Mouse (Mus musculus) forebrain, embryonic 16.5 days (tissue): ENCODE data around the gene Nek6. TPM values are rescaled to one million over a fixed set of nuclear protein-coding genes. Genes with fewer than 3 reads are reported as not detected.

Experiments
- ATAC-seq: fragments of 200-750 bp; cut with Nextera tagmentation; 2 replicates; pipeline ENCODE4 v1.8.0; 2017; ENCODE audit warnings: mild to moderate bottlenecking, moderate library complexity
- H3K27ac ChIP-seq: fragments of 300-500 bp; sonication (generic); 2 replicates; pipeline ENCODE4 v1.5.1; 2014; ENCODE audit warnings: low read length, control low read depth
- H3K27me3 ChIP-seq: fragments of 300-500 bp; sonication (generic); replicated peaks from 2 replicates; pipeline ENCODE4 v1.6.1; 2014; ENCODE audit warnings: low read length; ENCODE audit not compliant: control insufficient read depth, insufficient read depth
- H3K36me3 ChIP-seq: fragments of 300-500 bp; sonication (generic); 2 replicates; pipeline ENCODE4 v1.6.1; 2014; ENCODE audit not compliant: control insufficient read depth, insufficient read depth
- H3K4me1 ChIP-seq: fragments of 300-500 bp; sonication (generic); replicated peaks from 2 replicates; pipeline ENCODE4 v1.6.1; 2014; ENCODE audit warnings: low read length; ENCODE audit not compliant: control insufficient read depth, insufficient read depth
- H3K4me2 ChIP-seq: fragments of 300-500 bp; sonication (generic); 2 replicates; pipeline ENCODE4 v1.6.1; 2014; ENCODE audit warnings: mild to moderate bottlenecking, low read length, control low read depth
- H3K4me3 ChIP-seq: fragments of 300-500 bp; sonication (generic); replicated peaks from 2 replicates; pipeline ENCODE4 v1.5.1; 2014; ENCODE audit warnings: mild to moderate bottlenecking, low read length, control low read depth
- H3K9ac ChIP-seq: fragments of 300-500 bp; sonication (generic); replicated peaks from 2 replicates; pipeline ENCODE4 v1.6.1; 2014; ENCODE audit warnings: low read depth, low read length, control low read depth
- H3K9me3 ChIP-seq: fragments of 300-500 bp; sonication (generic); 2 replicates; pipeline ENCODE4 v1.6.1; 2016; ENCODE audit warnings: low read length; ENCODE audit not compliant: control insufficient read depth
- WGBS: fragments of 180-500 bp; shearing (Covaris S2); extraction: QIAGEN DNeasy Blood & Tissue Kit; methylation state at CpG from one replicate; pipeline ENCODE4 v1.1.7; 2014; 5-methylcytosine and 5-hydroxymethylcytosine counted together
- polyA plus RNA-seq: library from polyadenylated mRNA; unstranded; fragments of >200 nt; fragmentation: Nextera tagmentation; extraction: Ambion mirVana; gene quantifications from 2 replicates; pipeline ENCODE4 v1.2.1, GENCODE M21; 2015

The Nek6 gene
- polyA plus RNA-seq, 1 experiment from 2014 or later, result 87.6 TPM

- Histone ChIP-seq H3K4me2 (no peak overlapping the region), H3K4me1 (no peaks in the 10 kb centered on the region), H3K4me3 (no peak overlapping the region), H3K9me3 (no peaks in the 10 kb centered on the region), H3K27me3 (no peaks in the 10 kb centered on the region), H3K27ac (no peak overlapping the region), H3K9ac (no peak overlapping the region), H3K36me3 (no peaks in the 10 kb centered on the region)
- 79% methylated on average over 6 of the region's 6 CpGs for WGBS
- ATAC-seq, result peak; percentile 63
These were observed 30.2 kb upstream of the Nek6 start for GRCm38 (mm10) chr2:38481166-38481778.

DNA sequence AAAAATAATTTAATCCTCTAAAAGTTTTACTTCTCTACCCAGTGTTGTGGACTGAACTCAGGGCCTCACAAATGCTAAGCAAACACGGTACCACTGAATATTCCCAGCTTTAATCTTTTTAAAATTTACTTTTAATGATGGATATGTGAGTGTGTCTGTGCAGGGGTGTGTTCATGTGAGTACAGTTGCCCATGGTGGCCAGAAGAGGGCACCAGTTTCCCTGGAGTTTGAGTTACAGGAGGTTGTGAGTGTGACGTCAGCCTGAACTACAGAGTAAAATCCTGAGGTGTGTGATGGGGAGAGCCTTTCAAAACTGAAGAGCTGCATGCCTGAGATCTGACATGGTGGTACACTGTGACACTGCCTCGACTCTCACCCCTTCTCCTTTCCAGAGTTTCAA, 29.3 kb upstream of the Nek6 start:
- Histone ChIP-seq H3K27ac (no peak overlapping the region), H3K9ac (no peak overlapping the region), H3K27me3 (no peaks in the 10 kb centered on the region), H3K4me2 (no peak overlapping the region), H3K36me3 (no peaks in the 10 kb centered on the region), H3K4me3 (no peak overlapping the region), H3K4me1 (no peaks in the 10 kb centered on the region), H3K9me3 (no peaks in the 10 kb centered on the region)
- WGBS, result 93% methylated on average over 3 of the region's 3 CpGs
- no peak for ATAC-seq

DNA sequence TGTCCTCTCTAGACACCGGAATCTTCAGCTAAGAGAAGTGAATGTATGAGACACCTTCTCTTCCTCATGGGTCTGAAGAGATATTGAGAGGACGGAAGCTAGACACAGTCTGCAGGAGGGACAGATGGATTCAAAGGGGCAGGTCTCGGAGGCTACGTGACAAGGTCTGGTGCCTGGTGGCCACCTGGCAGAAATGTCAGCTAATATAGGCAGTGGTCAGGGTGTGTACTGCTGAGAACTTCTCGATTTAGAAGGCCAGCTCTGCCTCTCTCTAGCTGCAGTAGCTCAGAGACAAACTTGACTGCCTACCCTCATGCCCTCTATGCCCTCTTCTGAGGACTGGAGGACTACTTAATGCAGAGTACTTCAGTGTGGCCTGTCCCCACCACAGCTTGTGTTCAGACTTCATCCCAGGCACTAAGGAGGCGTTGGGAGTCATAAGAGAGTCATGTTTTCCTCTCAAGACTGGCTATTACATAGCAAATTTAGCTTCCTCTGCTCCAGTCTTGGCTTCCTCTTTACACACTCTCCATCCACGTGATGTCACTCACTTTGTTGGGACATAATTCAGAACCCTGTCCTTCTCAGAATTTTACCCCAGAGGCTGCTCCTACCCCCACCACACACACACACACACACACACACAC, 28.3 kb upstream of the Nek6 start:
- H3K27me3 ChIP-seq, result no peaks in the 10 kb centered on the region
- no peak overlapping the region for H3K4me2 ChIP-seq
- no peak overlapping the region for H3K4me3 ChIP-seq
- no peaks in the 10 kb centered on the region for H3K9me3 ChIP-seq
- ATAC-seq, result no peak
- no peak overlapping the region for H3K27ac ChIP-seq
- H3K4me1 ChIP-seq, result no peaks in the 10 kb centered on the region
- 89% methylated on average over 7 of the region's 7 CpGs for WGBS
- no peak overlapping the region for H3K9ac ChIP-seq
- no peaks in the 10 kb centered on the region for H3K36me3 ChIP-seq

DNA sequence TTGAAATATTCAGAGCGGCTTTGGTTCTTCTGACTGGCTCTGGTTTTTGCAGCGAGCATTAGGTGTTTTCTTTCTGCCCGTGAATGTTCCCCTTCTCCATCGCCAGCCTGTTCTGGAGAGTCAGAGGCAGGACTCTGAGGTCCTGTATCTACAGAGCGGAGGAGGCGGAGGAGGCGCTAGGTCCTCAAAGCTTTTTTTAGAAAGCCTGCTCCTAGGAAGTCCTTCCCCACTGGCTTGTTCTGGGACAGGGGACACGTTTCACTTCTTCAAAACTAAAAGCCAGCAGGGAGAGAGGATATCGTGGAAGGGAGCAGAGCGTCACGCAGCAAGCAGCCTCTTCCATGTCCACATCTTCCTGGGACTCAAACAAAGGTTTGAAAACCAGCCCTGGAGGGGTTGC, 26.9 kb upstream of the Nek6 start:
- Histone ChIP-seq H3K9ac (no peak overlapping the region), H3K27ac (no peak overlapping the region), H3K4me1 (no peaks in the 10 kb centered on the region), H3K36me3 (no peaks in the 10 kb centered on the region), H3K4me2 (no peak overlapping the region), H3K27me3 (no peaks in the 10 kb centered on the region), H3K9me3 (no peaks in the 10 kb centered on the region), H3K4me3 (no peak overlapping the region)
- ATAC-seq, result no peak
- 80% methylated on average over 11 of the region's 11 CpGs for WGBS

DNA sequence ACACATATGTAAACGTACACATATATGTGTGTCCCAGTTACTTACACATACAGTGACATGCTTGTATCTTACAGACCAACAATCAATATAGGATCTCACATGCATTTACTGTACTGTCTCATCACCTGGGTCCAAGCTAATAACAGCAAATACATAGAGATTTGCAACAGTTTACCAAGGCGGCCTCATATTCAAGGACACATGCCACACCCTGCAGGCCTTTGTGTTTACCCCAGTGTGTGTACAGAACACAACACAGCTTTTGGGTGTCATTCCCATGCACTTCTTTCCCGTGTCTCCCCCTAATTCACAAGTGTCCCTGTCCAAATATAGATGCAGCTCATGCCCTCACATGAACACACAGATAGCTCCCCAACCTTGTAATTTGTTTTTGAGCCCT, 26.0 kb upstream of the Nek6 start:
- ATAC-seq, result no peak
- no peaks in the 10 kb centered on the region for H3K27me3 ChIP-seq
- no peak overlapping the region for H3K27ac ChIP-seq
- 83% methylated on average over 3 of the region's 3 CpGs for WGBS
- no peaks in the 10 kb centered on the region for H3K4me1 ChIP-seq
- H3K4me3 ChIP-seq, result no peak overlapping the region
- no peaks in the 10 kb centered on the region for H3K36me3 ChIP-seq
- H3K9ac ChIP-seq, result no peak overlapping the region
- no peak overlapping the region for H3K4me2 ChIP-seq
- no peaks in the 10 kb centered on the region for H3K9me3 ChIP-seq

DNA sequence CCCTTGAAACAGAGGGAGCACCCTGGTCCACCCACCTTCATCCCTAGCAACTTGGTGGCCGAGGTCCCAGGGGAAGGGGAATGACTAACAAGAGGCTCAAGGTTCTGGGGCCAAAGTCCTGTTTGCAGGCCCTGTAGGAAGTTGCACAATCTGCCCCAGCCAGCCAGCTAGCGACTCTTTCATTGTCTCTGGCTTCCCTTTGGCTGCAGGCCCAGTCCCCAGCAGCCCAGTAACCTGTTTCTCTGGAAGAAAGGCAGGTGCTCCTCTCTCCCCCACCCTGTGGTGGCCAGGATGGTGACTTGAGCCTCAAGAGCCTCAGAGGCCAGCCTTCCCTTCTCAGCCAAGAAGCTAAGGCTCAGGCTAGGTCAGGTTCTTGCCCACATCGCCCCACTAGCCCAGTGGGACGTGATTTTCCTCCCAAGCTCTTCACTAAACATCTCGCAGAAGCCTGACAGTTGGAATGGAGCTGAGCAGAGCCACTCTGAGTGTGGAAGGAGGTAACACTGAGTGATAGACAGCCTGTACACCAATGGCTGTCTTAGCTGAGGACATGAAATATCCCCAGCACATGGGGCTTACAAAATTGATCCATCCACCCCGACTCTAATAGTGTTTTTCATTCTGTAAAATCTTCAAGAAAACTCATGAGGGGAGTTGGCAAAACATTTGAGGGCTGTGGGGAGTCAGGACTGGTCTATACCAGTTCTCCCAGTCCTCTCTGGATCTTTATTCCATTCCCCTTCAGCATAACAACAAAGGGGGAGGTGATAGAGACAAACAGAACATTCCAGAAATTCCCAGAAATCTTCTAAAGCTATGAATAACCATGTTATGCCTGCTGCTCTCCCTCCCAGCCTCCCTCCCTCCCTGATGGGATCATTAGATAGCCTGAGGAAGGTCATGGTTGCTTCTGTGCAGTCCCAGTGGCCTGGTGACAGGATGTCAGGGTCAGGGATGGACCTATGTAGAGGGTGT, 25.2 kb upstream of the Nek6 start:
- H3K36me3 ChIP-seq, result no peaks in the 10 kb centered on the region
- no peaks in the 10 kb centered on the region for H3K27me3 ChIP-seq
- H3K9ac ChIP-seq, result no peak overlapping the region
- no peak overlapping the region for H3K4me2 ChIP-seq
- WGBS, result 64% methylated on average over 6 of the region's 6 CpGs
- H3K4me1 ChIP-seq, result no peaks in the 10 kb centered on the region
- no peaks in the 10 kb centered on the region for H3K9me3 ChIP-seq
- H3K27ac ChIP-seq, result no peak overlapping the region
- no peak overlapping the region for H3K4me3 ChIP-seq
- ATAC-seq, result no peak

GRCm38 (mm10) chr2:38497594-38497993, 13.8 kb upstream of the Nek6 start:
- ATAC-seq, result no peak
- no peak overlapping the region for H3K9ac ChIP-seq
- no peak overlapping the region for H3K4me2 ChIP-seq
- no peaks in the 10 kb centered on the region for H3K4me1 ChIP-seq
- H3K27ac ChIP-seq, result no peak overlapping the region
- no peaks in the 10 kb centered on the region for H3K36me3 ChIP-seq
- H3K4me3 ChIP-seq, result no peak overlapping the region
- H3K9me3 ChIP-seq, result no peaks in the 10 kb centered on the region; the same call in 1 of the 2 replicates
- H3K27me3 ChIP-seq, result no peaks in the 10 kb centered on the region

GRCm38 (mm10) chr2:38501606-38502005, 9.8 kb upstream of the Nek6 start:
- Histone ChIP-seq H3K36me3 (no peaks in the 10 kb centered on the region), H3K9me3 (no peaks in the 10 kb centered on the region), H3K4me2 (no peak overlapping the region), H3K4me1 (no peaks in the 10 kb centered on the region; the same call in 1 of the 2 replicates), H3K27ac (no peak overlapping the region), H3K9ac (no peak overlapping the region), H3K4me3 (no peak overlapping the region), H3K27me3 (no peaks in the 10 kb centered on the region)
- no peak for ATAC-seq
- 14% methylated on average over 1 of the region's 1 CpGs for WGBS

DNA sequence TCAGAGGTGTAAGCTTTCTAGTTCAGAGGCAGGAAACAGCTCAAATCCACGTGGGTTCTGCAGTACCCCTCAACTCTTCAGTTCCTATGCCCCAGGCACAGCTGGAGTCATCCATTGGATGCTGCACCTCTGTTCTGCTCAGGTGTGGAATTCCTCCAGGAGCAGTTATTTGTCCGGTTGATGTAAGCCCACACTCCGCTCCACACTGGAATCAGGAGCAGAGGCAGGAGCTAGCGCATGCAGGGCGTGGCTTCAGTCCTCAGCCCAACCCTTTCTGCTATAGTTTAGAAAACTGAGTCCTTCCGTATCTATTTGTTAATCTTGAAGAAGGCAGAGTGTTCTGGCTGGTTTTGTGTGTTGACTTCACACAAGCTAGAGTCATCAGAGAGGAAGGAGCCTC, 9.3 kb upstream of the Nek6 start:
- Histone ChIP-seq H3K27me3 (no peaks in the 10 kb centered on the region), H3K4me3 (no peak overlapping the region), H3K27ac (no peak overlapping the region), H3K4me1 (no peaks in the 10 kb centered on the region; the same call in 1 of the 2 replicates), H3K9me3 (no peaks in the 10 kb centered on the region), H3K4me2 (no peak overlapping the region), H3K9ac (no peak overlapping the region), H3K36me3 (no peaks in the 10 kb centered on the region)
- no peak for ATAC-seq
- WGBS, result 70% methylated on average over 6 of the region's 6 CpGs
